Mouse (Mus musculus): ENCODE measurements around the gene Sh3gl3.

GRCm38 (mm10) chr7:82282464-82282863 lies 108.8 kb downstream of the Sh3gl3 start:
- no peak for TF ChIP-seq POLR2A (IDR thresholded peaks at IDR 0.05; ENCODE audit: borderline replicate concordance, extremely low read depth, insufficient read depth, insufficient read length, poor library complexity, severe bottlenecking)
- TF ChIP-seq CTCF (IDR thresholded peaks at IDR 0.05; ENCODE audit: borderline replicate concordance, extremely low read depth, insufficient read depth, insufficient read length): no peak

All from brain, embryonic 14.5 days (tissue).